Mouse (Mus musculus): ENCODE data around the gene Mical2.

DNA sequence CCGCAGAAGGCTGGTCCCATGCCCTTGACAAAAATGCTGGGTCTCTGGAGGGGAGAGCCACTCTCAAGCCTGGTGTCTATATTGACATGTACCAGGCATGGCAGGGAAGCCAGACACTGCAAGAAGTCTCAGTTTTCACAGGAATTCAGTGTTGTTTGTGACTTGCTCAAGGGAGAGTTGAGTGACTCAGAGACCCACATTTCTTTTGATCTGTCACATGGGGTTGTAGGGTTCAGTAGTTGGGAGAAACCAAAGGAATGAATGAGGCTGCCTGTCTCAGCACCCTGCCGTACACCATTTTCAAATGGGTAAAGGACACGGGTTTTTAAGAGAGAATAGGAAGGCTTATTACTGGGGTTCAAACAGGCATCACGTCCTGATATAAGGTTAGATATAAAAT, 33.6 kb downstream of the Mical2 start:
- TF ChIP-seq POLR2A (IDR thresholded peaks at IDR 0.05; ENCODE audit: low read depth, low read length) (no peak), CTCF (conservative IDR thresholded peaks at IDR 0.05; ENCODE audit: insufficient read depth, insufficient read length, low read depth, low read length) (no peak)
